Mouse (Mus musculus): Measurements from ENCODE around the gene Ccr6.

DNA sequence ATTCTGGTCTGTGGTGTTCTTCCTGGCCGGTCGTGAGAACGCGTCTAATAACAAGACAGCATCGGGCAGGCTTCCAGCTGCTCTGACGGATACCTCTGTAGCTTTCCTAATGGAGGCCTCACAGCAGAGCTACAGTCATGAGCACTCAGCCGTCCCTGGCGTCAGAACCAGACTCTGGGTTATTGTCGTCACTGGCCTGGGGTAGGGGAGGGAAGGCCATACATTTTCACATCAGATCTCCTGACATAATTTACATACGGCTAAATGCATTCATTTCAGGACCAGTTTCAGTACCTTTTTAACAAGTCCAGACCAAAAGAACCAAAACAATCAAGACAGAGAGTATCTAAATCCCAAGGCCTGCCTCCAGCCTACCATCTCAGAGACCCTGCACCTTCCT, 12.6 kb upstream of the Ccr6 start:
- no peak for TF ChIP-seq CTCF (IDR thresholded peaks at IDR 0.05; ENCODE audit: low read depth)
- TF ChIP-seq EP300 (optimal IDR thresholded peaks at IDR 0.05), result no peak
